Mouse (Mus musculus): Measurements from ENCODE around the gene Grin2c.

DNA sequence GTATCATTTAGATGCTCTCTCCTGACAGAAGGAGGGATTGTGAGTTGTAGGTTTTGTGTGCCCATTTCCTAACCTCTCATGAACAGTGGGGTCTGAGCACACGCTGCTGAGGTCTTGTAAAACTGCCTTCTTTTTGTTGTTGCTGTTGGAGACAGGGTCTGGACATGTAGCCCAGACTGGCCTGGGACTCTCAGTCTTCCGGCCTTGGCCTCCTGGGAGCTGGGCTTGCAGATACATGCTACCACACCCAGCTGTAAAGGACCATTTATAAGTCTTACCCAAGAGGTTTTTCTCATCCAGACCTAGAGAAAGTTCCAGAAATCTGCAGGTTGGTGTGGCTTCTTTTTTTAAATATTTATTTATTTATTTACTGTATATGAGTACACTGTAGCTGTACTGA is 21.3 kb upstream of the Grin2c start:
- TF ChIP-seq GATA1 (IDR thresholded peaks at IDR 0.05; ENCODE audit: low read length) = no peak
- no peak for TF ChIP-seq TAL1 (IDR thresholded peaks at IDR 0.05; ENCODE audit: low read length)

All from erythroblast, embryonic 14.5 days (primary cell).